Comparison of ENCODE assay signal across 8 mouse cellular contexts in the genomic region with DNA sequence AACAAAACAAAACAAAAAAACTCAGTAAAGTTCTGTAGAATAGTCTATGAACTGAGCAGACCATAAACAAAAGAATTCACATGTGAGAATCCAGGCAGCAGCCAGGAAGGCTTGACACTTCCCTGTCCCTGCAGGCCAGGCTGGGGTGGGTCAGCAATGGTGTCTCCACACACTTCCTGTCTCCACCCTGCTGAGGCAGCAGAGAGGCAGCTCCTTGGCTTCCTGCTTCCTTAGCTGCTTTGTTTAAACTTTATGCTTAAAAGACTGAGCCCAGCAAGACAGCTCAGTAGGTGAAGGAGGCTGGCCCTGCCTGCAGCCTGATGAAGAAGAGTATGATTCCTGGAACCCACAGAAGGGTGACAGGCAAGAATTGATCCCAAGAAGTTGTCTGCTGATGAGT.
DNase-seq lines count a peak whose midpoint lies in the region; ATAC-seq lines count a peak whose summit lies in the region.

No protein-coding gene starts in this region.

- no peaks in the 10 kb centered on the region for H3K36me3 ChIP-seq in neural tube, embryonic 13.5 days
- H3K36me3 ChIP-seq in liver, embryonic 13.5 days, result no peaks in the 10 kb centered on the region
- no peaks in the 10 kb centered on the region for H3K36me3 ChIP-seq in neural tube, embryonic 15.5 days
- H3K36me3 ChIP-seq in forebrain, embryonic 10.5 days (replicated peaks), result no peaks in the 10 kb centered on the region

- no peak for DNase-seq in neural tube, embryonic 10.5 days (ENCODE audit: extremely low spot score, low spot score)
- peak; percentile 44 for DNase-seq in embryo, embryonic 10.5 days (ENCODE audit: low spot score)
- peak; percentile 13 for DNase-seq in liver, embryonic 13.5 days
- DNase-seq in spleen, postnatal 4 days (ENCODE audit: low spot score in 2 of 2), result peak; percentile 46 to 69
- DNase-seq in forebrain, embryonic 10.5 days (ENCODE audit: extremely low spot score, low spot score), result no peak

- H3K4me2 ChIP-seq in neural tube, embryonic 13.5 days, result no peak overlapping the region
- no peak overlapping the region for H3K4me2 ChIP-seq in liver, embryonic 13.5 days
- H3K4me2 ChIP-seq in neural tube, embryonic 15.5 days, result no peak overlapping the region

- H3K9ac ChIP-seq in neural tube, embryonic 13.5 days, result no peak overlapping the region
- no peak overlapping the region for H3K9ac ChIP-seq in liver, embryonic 13.5 days
- no peak overlapping the region for H3K9ac ChIP-seq in neural tube, embryonic 15.5 days (replicated peaks)

- ATAC-seq in neural tube, embryonic 13.5 days (ENCODE audit: low read depth), result no peak
- ATAC-seq in hematopoietic stem cell, adult 5-6 weeks (replicated peaks in 1 of 2; ENCODE audit: insufficient read depth in 1 of 2, low FRiP score in 2 of 2, low TSS enrichment in 1 of 2, low read depth in 1 of 2, poor library complexity in 2 of 2, severe bottlenecking in 2 of 2), result peak; percentile 87 to 93
- ATAC-seq in liver, embryonic 13.5 days (ENCODE audit: low read depth), result peak; percentile 58; the same call in 1 of the 2 replicates
- no peak for ATAC-seq in neural tube, embryonic 15.5 days (ENCODE audit: low FRiP score)

- H3K4me3 ChIP-seq in neural tube, embryonic 13.5 days, result no peak overlapping the region
- no peak overlapping the region for H3K4me3 ChIP-seq in liver, embryonic 13.5 days (replicated peaks)
- H3K4me3 ChIP-seq in neural tube, embryonic 15.5 days (replicated peaks), result no peak overlapping the region
- no peak overlapping the region for H3K4me3 ChIP-seq in forebrain, embryonic 10.5 days

- no peaks in the 10 kb centered on the region for H3K27me3 ChIP-seq in neural tube, embryonic 13.5 days
- H3K27me3 ChIP-seq in liver, embryonic 13.5 days, result no peaks in the 10 kb centered on the region
- H3K27me3 ChIP-seq in neural tube, embryonic 15.5 days (replicated peaks), result no peaks in the 10 kb centered on the region
- H3K27me3 ChIP-seq in forebrain, embryonic 10.5 days (ENCODE audit: poor library complexity, severe bottlenecking), result peaks cover 88% of the 10 kb centered on the region

- no peaks in the 10 kb centered on the region for H3K9me3 ChIP-seq in neural tube, embryonic 13.5 days
- H3K9me3 ChIP-seq in liver, embryonic 13.5 days (replicated peaks), result no peaks in the 10 kb centered on the region
- no peaks in the 10 kb centered on the region for H3K9me3 ChIP-seq in neural tube, embryonic 15.5 days (replicated peaks)
- H3K9me3 ChIP-seq in forebrain, embryonic 10.5 days, result no peaks in the 10 kb centered on the region

- 0 out of 2 replicates have a peak overlapping the region, but pooled peaks have one; percentile 28 for H3K27ac ChIP-seq in neural tube, embryonic 13.5 days (replicated peaks)
- H3K27ac ChIP-seq in liver, embryonic 13.5 days, result no peak overlapping the region
- no peak overlapping the region for H3K27ac ChIP-seq in neural tube, embryonic 15.5 days (replicated peaks)
- no peak overlapping the region for H3K27ac ChIP-seq in forebrain, embryonic 10.5 days

- peaks cover 36% of the 10 kb centered on the region for H3K4me1 ChIP-seq in neural tube, embryonic 13.5 days (replicated peaks)
- H3K4me1 ChIP-seq in liver, embryonic 13.5 days (replicated peaks), result peaks cover 49% of the 10 kb centered on the region
- peaks cover 16% of the 10 kb centered on the region; the same call in 1 of the 2 replicates for H3K4me1 ChIP-seq in neural tube, embryonic 15.5 days
- peaks cover 19% of the 10 kb centered on the region for H3K4me1 ChIP-seq in forebrain, embryonic 10.5 days

Comparison
In these comparisons a context has a peak if more than half of its experiments do, and no peak if none do; other contexts are left out.
1. ATAC-seq: peak in hematopoietic stem cell, adult 5-6 weeks (2 of 2) and liver, embryonic 13.5 days (single experiment); none in neural tube, embryonic 13.5 days (single experiment) and neural tube, embryonic 15.5 days (single experiment).
2. DNase-seq: peak in embryo, embryonic 10.5 days (single experiment), liver, embryonic 13.5 days (single experiment) and spleen, postnatal 4 days (2 of 2); none in neural tube, embryonic 10.5 days (single experiment) and forebrain, embryonic 10.5 days (single experiment).